Mouse (Mus musculus) heart, postnatal 0 days (tissue): Measurements from ENCODE around the gene Hykk. TPM values are rescaled to one million over a fixed set of nuclear protein-coding genes. Genes with fewer than 3 reads are reported as not detected.

ENCODE experiments used
- ATAC-seq: fragments of 200-750 bp; cut with Nextera tagmentation; 2 replicates; pipeline ENCODE4 v1.8.0; 2017; ENCODE audit warnings: low read depth, moderate number of reproducible peaks, moderate library complexity; ENCODE audit not compliant: insufficient read depth
- DNase-seq: peaks from one replicate; pipeline ENCODE4 v3.0.0-alpha.2; 2016; ENCODE audit warnings: low spot score
- H3K27ac ChIP-seq: fragments of 300-500 bp; sonication (generic); 2 replicates; pipeline ENCODE4 v1.5.1; 2014; ENCODE audit warnings: low read depth, mild to moderate bottlenecking
- H3K27me3 ChIP-seq: fragments of 300-500 bp; sonication (generic); 2 replicates; pipeline ENCODE4 v1.6.1; 2014; ENCODE audit warnings: low read length, mixed read lengths; ENCODE audit not compliant: control insufficient read depth, insufficient read depth
- H3K36me3 ChIP-seq: fragments of 300-500 bp; sonication (generic); replicated peaks from 2 replicates; pipeline ENCODE4 v1.6.1; 2014; ENCODE audit warnings: low read length, mixed read lengths; ENCODE audit not compliant: control insufficient read depth, insufficient read depth
- H3K4me1 ChIP-seq: fragments of 300-500 bp; sonication (generic); 2 replicates; pipeline ENCODE4 v1.6.1; 2014; ENCODE audit warnings: antibody characterized with exemption; ENCODE audit not compliant: control insufficient read depth, insufficient read depth
- H3K4me2 ChIP-seq: fragments of 300-500 bp; sonication (generic); 2 replicates; pipeline ENCODE4 v1.6.1; 2014; ENCODE audit warnings: low read depth, mild to moderate bottlenecking, low read length, moderate library complexity
- H3K4me3 ChIP-seq: fragments of 300-500 bp; sonication (generic); 2 replicates; pipeline ENCODE4 v1.5.1; 2014; ENCODE audit warnings: low read depth, low read length
- H3K9ac ChIP-seq: fragments of 300-500 bp; sonication (generic); replicated peaks from 2 replicates; pipeline ENCODE4 v1.6.1; 2014; ENCODE audit warnings: low read depth, low read length, mixed read lengths
- H3K9me3 ChIP-seq: fragments of 300-500 bp; sonication (generic); replicated peaks from 2 replicates; pipeline ENCODE4 v1.6.1; 2016; ENCODE audit warnings: low read length; ENCODE audit not compliant: control insufficient read depth
- CTCF ChIP-seq: IDR thresholded peaks from 2 replicates; pipeline ENCODE4 v1.5.1; 2016; ENCODE audit warnings: antibody characterized with exemption, control low read depth, low read depth
- EP300 ChIP-seq: IDR thresholded peaks from 2 replicates; pipeline ENCODE4 v1.6.1; 2016; ENCODE audit warnings: antibody characterized with exemption, low read depth
- WGBS: fragments of 180-500 bp; shearing (Covaris S2); extraction: QIAGEN DNeasy Blood & Tissue Kit; methylation state at CpG from one replicate; pipeline ENCODE4 v1.1.7; 2014; 5-methylcytosine and 5-hydroxymethylcytosine counted together
- polyA plus RNA-seq: library from polyadenylated mRNA; unstranded; fragments of >200 nt; fragmentation: Nextera tagmentation; extraction: Ambion mirVana; gene quantifications from 2 replicates; pipeline ENCODE4 v1.2.1, GENCODE M21; 2015
- total RNA-seq: library from RNA; depleted of rRNA; stranded (reverse); fragments of >200 nt; gene quantifications from 2 replicates; pipeline ENCODE4 v1.2.3, GENCODE M21; 2014; ENCODE audit warnings: low replicate concordance; rRNA removed

Gene Hykk
- total RNA-seq (3.3 and 3.6 TPM in 2 replicates), polyA plus RNA-seq (1.4 and 1.5 TPM in 2 replicates)

GRCm38 (mm10) chr9:54917010-54917677 is at the start of gene Hykk:
TSS of gene Hykk (plus strand) at chr9:54917283.
- no peaks in the 10 kb centered on the region for H3K4me1 ChIP-seq
- H3K9me3 ChIP-seq, result 0 out of 2 replicates have a peak, but pooled peaks cover 4% of the 10 kb centered on the region
- TF ChIP-seq EP300, result no peak
- TF ChIP-seq CTCF, result no peak
- peak; percentile 99 for ATAC-seq
- H3K27ac ChIP-seq, result no peak within 1 kb of the TSS; the same call in 1 of the 2 replicates
- no peaks in the 10 kb centered on the region for H3K27me3 ChIP-seq
- H3K36me3 ChIP-seq, result no peaks in the 10 kb centered on the region
- WGBS, result under 1% methylated on average over 34 of the region's 34 CpGs
- H3K4me3 ChIP-seq, result peak within 1 kb of the TSS; percentile 71
- DNase-seq, result peak; percentile 93
- H3K4me2 ChIP-seq, result peak within 1 kb of the TSS; percentile 77
- peak within 1 kb of the TSS; percentile 63 for H3K9ac ChIP-seq

GRCm38 (mm10) chr9:54878759-54879158 is 38.3 kb upstream of the Hykk start:
- no peaks in the 10 kb centered on the region for H3K27me3 ChIP-seq
- ATAC-seq (no peak), DNase-seq (no peak)
- H3K4me2 ChIP-seq, result no peak overlapping the region
- H3K4me1 ChIP-seq, result no peaks in the 10 kb centered on the region
- no peak overlapping the region for H3K27ac ChIP-seq
- peaks cover 28% of the 10 kb centered on the region for H3K36me3 ChIP-seq
- H3K9me3 ChIP-seq, result no peaks in the 10 kb centered on the region
- no peak overlapping the region for H3K4me3 ChIP-seq
- no peak for TF ChIP-seq EP300
- TF ChIP-seq CTCF, result no peak
- 97% methylated on average over 1 of the region's 1 CpGs for WGBS
- no peak overlapping the region for H3K9ac ChIP-seq

- Histone ChIP-seq H3K9me3 (no peaks in the 10 kb centered on the region), H3K27ac (no peak overlapping the region), H3K4me3 (no peak overlapping the region), H3K4me1 (no peaks in the 10 kb centered on the region), H3K9ac (no peak overlapping the region), H3K27me3 (no peaks in the 10 kb centered on the region), H3K36me3 (peaks cover 68% of the 10 kb centered on the region), H3K4me2 (no peak overlapping the region)
- DNase-seq, result no peak
- 56% methylated on average over 4 of the region's 4 CpGs for WGBS
- TF ChIP-seq CTCF (no peak), EP300 (no peak)
- ATAC-seq, result no peak
These were observed 25.0 kb upstream of the Hykk start for GRCm38 (mm10) chr9:54892111-54892510.

GRCm38 (mm10) chr9:54897097-54897496 is 20.0 kb upstream of the Hykk start:
- TF ChIP-seq EP300, result no peak
- TF ChIP-seq CTCF, result peak; percentile 42
- H3K27ac ChIP-seq, result no peak overlapping the region
- H3K36me3 ChIP-seq, result peaks cover 76% of the 10 kb centered on the region
- WGBS, result 80% methylated on average over 3 of the region's 3 CpGs
- H3K9ac ChIP-seq, result no peak overlapping the region
- DNase-seq, result no peak
- H3K27me3 ChIP-seq, result no peaks in the 10 kb centered on the region
- no peak overlapping the region for H3K4me3 ChIP-seq
- ATAC-seq, result no peak
- H3K9me3 ChIP-seq, result no peaks in the 10 kb centered on the region
- H3K4me2 ChIP-seq, result no peak overlapping the region
- H3K4me1 ChIP-seq, result no peaks in the 10 kb centered on the region

GRCm38 (mm10) chr9:54909446-54909845 is 7.6 kb upstream of the Hykk start:
- H3K4me1 ChIP-seq, result no peaks in the 10 kb centered on the region
- TF ChIP-seq EP300, result no peak
- TF ChIP-seq CTCF, result no peak
- H3K4me3 ChIP-seq, result no peak overlapping the region
- no peak for DNase-seq
- 76% methylated on average over 5 of the region's 5 CpGs for WGBS
- peaks cover 48% of the 10 kb centered on the region for H3K36me3 ChIP-seq
- H3K9me3 ChIP-seq, result no peaks in the 10 kb centered on the region
- no peak overlapping the region for H3K9ac ChIP-seq
- no peak for ATAC-seq
- H3K4me2 ChIP-seq, result no peak overlapping the region
- no peak overlapping the region for H3K27ac ChIP-seq
- no peaks in the 10 kb centered on the region for H3K27me3 ChIP-seq
